In the genomic region with DNA sequence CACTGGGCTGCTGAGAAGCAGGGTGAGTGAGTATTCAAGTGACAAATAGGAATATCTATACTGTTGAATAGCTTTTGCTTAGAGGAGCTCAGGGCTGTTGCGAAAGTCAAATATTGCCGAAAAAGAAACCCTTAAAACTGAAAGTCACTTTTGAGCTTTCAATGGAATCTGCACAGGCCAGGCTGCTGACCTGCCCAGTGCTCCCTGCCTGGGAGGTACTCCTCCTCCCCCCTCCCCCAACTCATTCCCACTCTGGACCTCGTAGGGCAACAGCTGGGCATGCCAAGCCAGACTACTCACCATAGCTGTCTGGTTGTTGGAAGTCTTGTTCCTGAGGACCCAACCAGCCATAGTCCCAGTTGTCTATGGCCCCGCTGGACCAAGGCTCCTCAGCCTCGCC, we compare ENCODE assay signal across 34 mouse cellular contexts. TPM values are rescaled to one million over a fixed set of nuclear protein-coding genes. Genes with fewer than 3 reads are reported as not detected.
DNase-seq lines count a peak whose midpoint lies in the region; ATAC-seq and TF ChIP-seq lines count a peak whose summit lies in the region.
"Had no signal": no experiment of that assay in that cellular context is flagged by ENCODE, and none has a peak within 500 bp of the region (broad histone marks: within the 10 kb centered on the region; RNA-seq: fewer than 3 reads in every experiment).

No protein-coding gene starts in this region.

- no peak overlapping the region for H3K27ac ChIP-seq in liver, postnatal 0 days (ENCODE audit: low read depth)
- H3K27ac ChIP-seq in liver, embryonic 12.5 days, result no peak overlapping the region
- H3K27ac ChIP-seq in lung, embryonic 16.5 days (ENCODE audit: low read length), result peak overlapping the region; percentile 69
- H3K27ac ChIP-seq in forebrain, embryonic 11.5 days (ENCODE audit: low read depth, low read length), result no peak overlapping the region
- H3K27ac ChIP-seq: embryonic facial prominence, embryonic 10.5 days; embryonic facial prominence, embryonic 15.5 days; heart, adult 2 months; heart, embryonic 13.5 days; hindbrain, embryonic 14.5 days; kidney, embryonic 15.5 days; layer of hippocampus, adult 2 months; limb, embryonic 13.5 days; liver, embryonic 14.5 days; midbrain, embryonic 13.5 days; neural tube, embryonic 15.5 days had no signal

- no peaks in the 10 kb centered on the region for H3K79me2 ChIP-seq in myocyte (ENCODE audit: control insufficient read depth, insufficient read depth)

- H3K4me2 ChIP-seq in liver, postnatal 0 days (ENCODE audit: low read depth, low read length), result no peak overlapping the region
- H3K4me2 ChIP-seq in liver, embryonic 12.5 days, result no peak overlapping the region
- no peak overlapping the region for H3K4me2 ChIP-seq in lung, embryonic 16.5 days (ENCODE audit: low read depth, low read length)
- peak overlapping the region; percentile 6 for H3K4me2 ChIP-seq in myocyte (ENCODE audit: low read depth)
- H3K4me2 ChIP-seq in forebrain, embryonic 11.5 days (ENCODE audit: low read depth, low read length, severe bottlenecking), result no peak overlapping the region
- H3K4me2 ChIP-seq: embryonic facial prominence, embryonic 15.5 days; heart, embryonic 13.5 days; hindbrain, embryonic 14.5 days; kidney, embryonic 15.5 days; limb, embryonic 13.5 days; midbrain, embryonic 13.5 days; neural tube, embryonic 15.5 days had no signal

- TF ChIP-seq EP300 in liver, postnatal 0 days (IDR thresholded peaks at IDR 0.05; ENCODE audit: low read depth), result no peak

- WGBS in liver, postnatal 0 days (ENCODE audit: insufficient replicate concordance), result 63% methylated on average over 5 of the region's 5 CpGs
- 64% methylated on average over 5 of the region's 5 CpGs for WGBS in liver, embryonic 12.5 days (ENCODE audit: insufficient replicate concordance)
- WGBS in lung, embryonic 16.5 days, result 73% methylated on average over 5 of the region's 5 CpGs
- 89% methylated on average over 5 of the region's 5 CpGs for whole genome bisulfite sequencing in forebrain, embryonic 11.5 days

- H3K4me3 ChIP-seq in liver, postnatal 0 days (ENCODE audit: low read depth, low read length), result no peak overlapping the region
- H3K4me3 ChIP-seq in liver, embryonic 12.5 days, result no peak overlapping the region
- no peak overlapping the region for H3K4me3 ChIP-seq in lung, embryonic 16.5 days (ENCODE audit: low read length)
- H3K4me3 ChIP-seq in myocyte, result no peak overlapping the region
- no peak overlapping the region for H3K4me3 ChIP-seq in forebrain, embryonic 11.5 days (ENCODE audit: low read depth, low read length)
- H3K4me3 ChIP-seq: embryonic facial prominence, embryonic 10.5 days; embryonic facial prominence, embryonic 15.5 days; heart, adult 2 months; heart, embryonic 13.5 days; kidney, embryonic 15.5 days; layer of hippocampus, adult 2 months; limb, embryonic 13.5 days; megakaryocyte, embryonic 14.5 days; midbrain, embryonic 13.5 days; neural tube, embryonic 15.5 days had no signal

- H3K9me3 ChIP-seq in liver, postnatal 0 days (ENCODE audit: low read length), result no peaks in the 10 kb centered on the region; the same call in 1 of the 2 replicates
- no peaks in the 10 kb centered on the region for H3K9me3 ChIP-seq in liver, embryonic 12.5 days (replicated peaks)
- peaks cover 3% of the 10 kb centered on the region; the same call in 1 of the 2 replicates for H3K9me3 ChIP-seq in lung, embryonic 16.5 days (ENCODE audit: control insufficient read depth, low read length)
- H3K9me3 ChIP-seq in forebrain, embryonic 11.5 days (ENCODE audit: control insufficient read depth, low read length), result no peaks in the 10 kb centered on the region
- H3K9me3 ChIP-seq: embryonic facial prominence, embryonic 10.5 days; embryonic facial prominence, embryonic 15.5 days; kidney, embryonic 15.5 days; limb, embryonic 13.5 days; midbrain, embryonic 13.5 days; neural tube, embryonic 15.5 days had no signal

- no peaks in the 10 kb centered on the region for H3K4me1 ChIP-seq in liver, postnatal 0 days (ENCODE audit: insufficient read depth)
- H3K4me1 ChIP-seq in liver, embryonic 12.5 days, result 0 out of 2 replicates have a peak, but pooled peaks cover 10% of the 10 kb centered on the region
- H3K4me1 ChIP-seq in lung, embryonic 16.5 days (replicated peaks; ENCODE audit: control insufficient read depth, insufficient read depth, low read length), result 0 out of 2 replicates have a peak, but pooled peaks cover 5% of the 10 kb centered on the region
- H3K4me1 ChIP-seq in forebrain, embryonic 11.5 days (replicated peaks; ENCODE audit: control insufficient read depth, insufficient read depth, low read length), result no peaks in the 10 kb centered on the region
- H3K4me1 ChIP-seq: embryonic facial prominence, embryonic 15.5 days; limb, embryonic 13.5 days; midbrain, embryonic 13.5 days; neural tube, embryonic 15.5 days had no signal

- TF ChIP-seq CTCF in liver, postnatal 0 days (IDR thresholded peaks at IDR 0.05; ENCODE audit: low read depth), result no peak

- no peaks in the 10 kb centered on the region for H3K36me3 ChIP-seq in liver, postnatal 0 days (replicated peaks; ENCODE audit: insufficient read depth, low read length)
- H3K36me3 ChIP-seq in liver, embryonic 12.5 days, result no peaks in the 10 kb centered on the region
- no peaks in the 10 kb centered on the region for H3K36me3 ChIP-seq in lung, embryonic 16.5 days (ENCODE audit: control insufficient read depth, insufficient read depth, low read length)
- H3K36me3 ChIP-seq in myocyte (ENCODE audit: control insufficient read depth, insufficient read depth), result no peaks in the 10 kb centered on the region
- no peaks in the 10 kb centered on the region for H3K36me3 ChIP-seq in forebrain, embryonic 11.5 days (ENCODE audit: control insufficient read depth, insufficient read depth, low read length)
- H3K36me3 ChIP-seq: embryonic facial prominence, embryonic 10.5 days; embryonic facial prominence, embryonic 15.5 days; heart, embryonic 13.5 days; kidney, embryonic 15.5 days; limb, embryonic 13.5 days; midbrain, embryonic 13.5 days; neural tube, embryonic 15.5 days had no signal

- no peak overlapping the region for H3K9ac ChIP-seq in liver, postnatal 0 days (replicated peaks)
- no peak overlapping the region for H3K9ac ChIP-seq in liver, embryonic 12.5 days
- no peak overlapping the region for H3K9ac ChIP-seq in lung, embryonic 16.5 days (ENCODE audit: low read length)
- H3K9ac ChIP-seq in forebrain, embryonic 11.5 days (ENCODE audit: low read length), result no peak overlapping the region
- H3K9ac ChIP-seq: embryonic facial prominence, embryonic 15.5 days; heart, embryonic 13.5 days; hindbrain, embryonic 14.5 days; kidney, embryonic 15.5 days; limb, embryonic 13.5 days; liver, embryonic 14.5 days; midbrain, embryonic 13.5 days; neural tube, embryonic 15.5 days had no signal

- no peak for TF ChIP-seq POLR2A in myocyte (IDR thresholded peaks at IDR 0.05; ENCODE audit: insufficient read length, low read depth)

- DNase-seq in liver, postnatal 0 days, result no peak
- peak; percentile 55 for DNase-seq in lung, postnatal 36 days
- no peak for DNase-seq in forebrain, embryonic 11.5 days (ENCODE audit: low spot score)
- DNase-seq in kidney, adult 18-20 months, result no peak
- DNase-seq in embryo, embryonic 11 days, result no peak
- DNase-seq: adrenal gland, adult 2 months; adrenal gland, postnatal 36 days; cerebellum, adult 18-20 months; cerebellum, postnatal 10 days; gastrocnemius, postnatal 36 days; heart, adult 2 months; heart, postnatal 10 days; kidney, postnatal 25 days; right cerebral cortex, postnatal 25 days; spleen, adult 18-20 months; thymus, postnatal 14 days had no signal

- ATAC-seq in liver, postnatal 0 days, result peak; percentile 54
- no peak for ATAC-seq in liver, embryonic 12.5 days
- ATAC-seq in lung, embryonic 16.5 days (ENCODE audit: low read depth), result peak; percentile 73; the same call in 1 of the 2 replicates
- ATAC-seq in forebrain, embryonic 11.5 days (replicated peaks; ENCODE audit: low FRiP score), result no peak
- ATAC-seq: activated CD4-positive, CD25-positive, alpha-beta regulatory T cell, adult 4 months; CD4-positive, CD25-positive, alpha-beta regulatory T cell, adult 4 months; forebrain, embryonic 14.5 days; intestine, postnatal 0 days; midbrain, embryonic 13.5 days had no signal

- no peak overlapping the region for H3ac ChIP-seq in myocyte (ENCODE audit: control insufficient read depth, insufficient read length)

- no peaks in the 10 kb centered on the region for H3K27me3 ChIP-seq in liver, postnatal 0 days (ENCODE audit: insufficient read depth, low read length)
- no peaks in the 10 kb centered on the region for H3K27me3 ChIP-seq in liver, embryonic 12.5 days (replicated peaks)
- H3K27me3 ChIP-seq in lung, embryonic 16.5 days (ENCODE audit: control insufficient read depth, insufficient read depth, low read depth, low read length), result no peaks in the 10 kb centered on the region
- no peaks in the 10 kb centered on the region for H3K27me3 ChIP-seq in myocyte (ENCODE audit: control insufficient read depth, insufficient read depth, insufficient read length)
- no peaks in the 10 kb centered on the region for H3K27me3 ChIP-seq in forebrain, embryonic 11.5 days (ENCODE audit: control insufficient read depth, insufficient read depth, low read length)
- H3K27me3 ChIP-seq: embryonic facial prominence, embryonic 15.5 days; heart, embryonic 13.5 days; kidney, embryonic 15.5 days; limb, embryonic 13.5 days; midbrain, embryonic 13.5 days; neural tube, embryonic 15.5 days had no signal

RNA-seq across cellular contexts. Expression of gene Ism2, which starts 14.8 kb away (rescaled TPM):
- polyA plus RNA-seq in liver, postnatal 0 days (2015; fragmentation: Nextera tagmentation; extraction: Ambion mirVana), result 0.08 and 0.17 TPM in 2 replicates
- 0.33 and 0.74 TPM in 2 replicates for polyA plus RNA-seq in liver, embryonic 12.5 days (2016; fragmentation: Nextera tagmentation; extraction: Ambion mirVana)
- 0.92 and 1.0 TPM in 2 replicates for polyA plus RNA-seq in lung, embryonic 16.5 days (2015; fragmentation: Nextera tagmentation; extraction: Ambion mirVana)
- polyA plus RNA-seq in myocyte (2012; fragmentation: generic; extraction: Trizol), result 0.12 TPM
- polyA plus RNA-seq in forebrain, embryonic 11.5 days (2014; fragmentation: Nextera tagmentation; extraction: Ambion mirVana), result 1.0 and 2.3 TPM in 2 replicates
- polyA plus RNA-seq: activated CD4-positive, CD25-positive, alpha-beta regulatory T cell, adult 4 months; CD4-positive, CD25-positive, alpha-beta regulatory T cell, adult 4 months had no signal

RNA-seq across cellular contexts. Expression of gene Ahsa1, which starts 18.4 kb away (rescaled TPM):
- 89.4 and 91.5 TPM in 2 replicates for polyA plus RNA-seq in liver, postnatal 0 days (2015; fragmentation: Nextera tagmentation; extraction: Ambion mirVana)
- 214 and 222 TPM in 2 replicates for polyA plus RNA-seq in liver, embryonic 12.5 days (2016; fragmentation: Nextera tagmentation; extraction: Ambion mirVana)
- polyA plus RNA-seq in lung, embryonic 16.5 days (2015; fragmentation: Nextera tagmentation; extraction: Ambion mirVana), result 202 and 207 TPM in 2 replicates
- polyA plus RNA-seq in myocyte (2012; fragmentation: generic; extraction: Trizol), result 148 TPM
- 213 and 221 TPM in 2 replicates for polyA plus RNA-seq in forebrain, embryonic 11.5 days (2014; fragmentation: Nextera tagmentation; extraction: Ambion mirVana)

RNA-seq across cellular contexts. Expression of gene Vipas39, which starts 18.7 kb away (rescaled TPM):
- 8.2 and 8.9 TPM in 2 replicates for polyA plus RNA-seq in liver, postnatal 0 days (2015; fragmentation: Nextera tagmentation; extraction: Ambion mirVana)
- polyA plus RNA-seq in liver, embryonic 12.5 days (2016; fragmentation: Nextera tagmentation; extraction: Ambion mirVana), result 11.6 and 13.6 TPM in 2 replicates
- polyA plus RNA-seq in lung, embryonic 16.5 days (2015; fragmentation: Nextera tagmentation; extraction: Ambion mirVana), result 40.8 and 41.7 TPM in 2 replicates
- polyA plus RNA-seq in myocyte (2012; fragmentation: generic; extraction: Trizol), result 16.4 TPM
- 61.0 and 63.3 TPM in 2 replicates for polyA plus RNA-seq in forebrain, embryonic 11.5 days (2014; fragmentation: Nextera tagmentation; extraction: Ambion mirVana)

RNA-seq across cellular contexts. Expression of gene Noxred1, which starts 46.2 kb away (rescaled TPM):
- polyA plus RNA-seq in liver, postnatal 0 days (2015; fragmentation: Nextera tagmentation; extraction: Ambion mirVana), result 0.19 and 0.45 TPM in 2 replicates
- 0.32 and 0.49 TPM in 2 replicates for polyA plus RNA-seq in liver, embryonic 12.5 days (2016; fragmentation: Nextera tagmentation; extraction: Ambion mirVana)
- 0.55 and 0.57 TPM in 2 replicates for polyA plus RNA-seq in lung, embryonic 16.5 days (2015; fragmentation: Nextera tagmentation; extraction: Ambion mirVana)
- polyA plus RNA-seq in myocyte (2012; fragmentation: generic; extraction: Trizol), result 0.13 TPM
- 1.1 and 1.6 TPM in 2 replicates for polyA plus RNA-seq in forebrain, embryonic 11.5 days (2014; fragmentation: Nextera tagmentation; extraction: Ambion mirVana)
- polyA plus RNA-seq: adrenal gland, adult 2 months had no signal

Comparison
In these comparisons a context has a peak if more than half of its experiments do, and no peak if none do; other contexts are left out.
1. ATAC-seq: peak in liver, postnatal 0 days (single experiment) and lung, embryonic 16.5 days (single experiment); none in liver, embryonic 12.5 days (single experiment) and forebrain, embryonic 11.5 days (single experiment).